Mouse (Mus musculus) kidney, postnatal 0 days (tissue): Measurements from ENCODE around the gene Plxna2. TPM values are rescaled to one million over a fixed set of nuclear protein-coding genes. Genes with fewer than 3 reads are reported as not detected.

Experiments used
- ATAC-seq: fragments of 200-750 bp; cut with Nextera tagmentation; replicated peaks from 2 replicates; pipeline ENCODE4 v1.8.0; 2017; ENCODE audit warnings: low read depth, moderate number of reproducible peaks, moderate TSS enrichment, moderate library complexity; ENCODE audit not compliant: low FRiP score
- DNase-seq: peaks from one replicate; pipeline ENCODE4 v3.0.0-alpha.2; 2016; ENCODE audit warnings: low spot score
- H3K27ac ChIP-seq: fragments of 300-500 bp; sonication (generic); 2 replicates; pipeline ENCODE4 v1.5.1; 2014; ENCODE audit warnings: mild to moderate bottlenecking
- H3K27me3 ChIP-seq: fragments of 300-500 bp; sonication (generic); 2 replicates; pipeline ENCODE4 v1.6.1; 2014; ENCODE audit warnings: low read length, mixed read lengths; ENCODE audit not compliant: insufficient read depth
- H3K36me3 ChIP-seq: fragments of 300-500 bp; sonication (generic); 2 replicates; pipeline ENCODE4 v1.6.1; 2014; ENCODE audit warnings: low read length, mixed read lengths; ENCODE audit not compliant: insufficient read depth
- H3K4me1 ChIP-seq: fragments of 300-500 bp; sonication (generic); replicated peaks from 2 replicates; pipeline ENCODE4 v1.6.1; 2014; ENCODE audit warnings: antibody characterized with exemption, low read length, mixed read lengths; ENCODE audit not compliant: insufficient read depth
- H3K4me2 ChIP-seq: fragments of 300-500 bp; sonication (generic); 2 replicates; pipeline ENCODE4 v1.6.1; 2014; ENCODE audit warnings: mild to moderate bottlenecking, low read length, moderate library complexity, mixed read lengths
- H3K4me3 ChIP-seq: fragments of 300-500 bp; sonication (generic); replicated peaks from 2 replicates; pipeline ENCODE4 v1.5.1; 2014; ENCODE audit warnings: low read depth, low read length
- H3K9ac ChIP-seq: fragments of 300-500 bp; sonication (generic); 2 replicates; pipeline ENCODE4 v1.6.1; 2014; ENCODE audit warnings: low read depth, low read length
- H3K9me3 ChIP-seq: fragments of 300-500 bp; sonication (generic); replicated peaks from 2 replicates; pipeline ENCODE4 v1.6.1; 2016; ENCODE audit warnings: low read length, inconsistent platforms, mixed read lengths
- CTCF ChIP-seq: IDR thresholded peaks from 2 replicates; pipeline ENCODE4 v1.5.1; 2016; ENCODE audit warnings: antibody characterized with exemption, low read depth, mild to moderate bottlenecking, moderate library complexity
- WGBS: fragments of 180-500 bp; shearing (Covaris S2); extraction: QIAGEN DNeasy Blood & Tissue Kit; methylation state at CpG from one replicate; pipeline ENCODE4 v1.1.7; 2014; 5-methylcytosine and 5-hydroxymethylcytosine counted together
- polyA plus RNA-seq: library from polyadenylated mRNA; unstranded; fragments of >200 nt; fragmentation: Nextera tagmentation; extraction: Ambion mirVana; gene quantifications from 2 replicates; pipeline ENCODE4 v1.2.1, GENCODE M21; 2015

The Plxna2 gene
- polyA plus RNA-seq, 1 experiment from 2014 or later, result 2.8 TPM

DNA sequence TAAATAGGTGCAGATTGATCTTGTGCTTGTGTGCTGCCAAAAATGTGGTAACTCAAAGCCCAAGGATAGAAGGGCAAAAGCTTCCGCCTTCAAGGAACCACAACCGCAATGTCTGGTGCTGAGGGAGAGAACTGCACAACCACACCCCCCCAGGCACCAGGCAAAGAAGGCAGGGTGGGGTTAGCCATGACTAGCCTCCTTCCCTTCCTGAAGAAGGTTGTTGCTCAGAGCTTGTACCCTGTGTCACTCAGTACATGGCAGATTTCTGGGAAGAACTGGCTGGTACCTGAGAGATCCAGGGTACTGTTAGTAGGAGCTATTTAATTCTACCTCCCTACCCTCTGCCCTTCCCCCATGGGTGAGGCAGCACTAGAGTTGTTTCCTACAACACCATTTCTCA is 8.1 kb downstream of the Plxna2 start:
- ATAC-seq, result no peak
- Histone ChIP-seq H3K4me3 (no peak overlapping the region), H3K4me1 (peaks cover 10% of the 10 kb centered on the region), H3K9me3 (no peaks in the 10 kb centered on the region), H3K27ac (no peak overlapping the region), H3K4me2 (no peak overlapping the region), H3K9ac (no peak overlapping the region), H3K36me3 (no peaks in the 10 kb centered on the region), H3K27me3 (no peaks in the 10 kb centered on the region)
- TF ChIP-seq CTCF, result no peak
- WGBS, result 88% methylated on average over 2 of the region's 2 CpGs
- no peak for DNase-seq

DNA sequence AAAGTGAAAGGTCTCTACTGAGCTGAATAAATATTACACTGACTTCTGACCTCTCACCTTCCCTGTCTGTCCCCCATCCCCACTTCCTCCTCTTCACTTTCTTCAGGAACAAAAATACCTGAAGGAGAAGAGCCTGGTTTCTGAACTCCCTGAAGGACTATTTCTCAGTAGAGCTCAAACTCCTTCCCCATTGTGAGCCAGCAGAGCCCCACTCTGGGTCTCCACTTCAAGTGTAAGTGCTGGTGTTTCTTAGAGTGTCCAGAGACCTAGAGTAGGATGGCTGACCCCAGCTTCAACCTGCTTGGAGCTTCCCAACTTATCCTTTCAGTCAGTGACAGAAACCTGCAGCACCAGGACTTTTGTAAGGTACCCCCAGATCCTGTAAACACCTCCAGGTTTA is 9.3 kb downstream of the Plxna2 start:
- no peak for TF ChIP-seq CTCF
- Histone ChIP-seq H3K4me3 (no peak overlapping the region), H3K36me3 (no peaks in the 10 kb centered on the region), H3K27ac (no peak overlapping the region), H3K27me3 (no peaks in the 10 kb centered on the region), H3K4me1 (peaks cover 9% of the 10 kb centered on the region), H3K4me2 (no peak overlapping the region), H3K9me3 (no peaks in the 10 kb centered on the region), H3K9ac (no peak overlapping the region)
- DNase-seq (no peak), ATAC-seq (no peak)

GRCm38 (mm10) chr1:194629135-194629689 is 11.2 kb downstream of the Plxna2 start:
- ATAC-seq (no peak), DNase-seq (no peak)
- Histone ChIP-seq H3K4me2 (no peak overlapping the region), H3K9me3 (no peaks in the 10 kb centered on the region), H3K4me1 (peaks cover 5% of the 10 kb centered on the region; the same call in 1 of the 2 replicates), H3K27ac (no peak overlapping the region), H3K9ac (no peak overlapping the region), H3K27me3 (no peaks in the 10 kb centered on the region), H3K36me3 (no peaks in the 10 kb centered on the region), H3K4me3 (no peak overlapping the region)
- TF ChIP-seq CTCF, result no peak
- WGBS, result 70% methylated on average over 2 of the region's 2 CpGs

DNA sequence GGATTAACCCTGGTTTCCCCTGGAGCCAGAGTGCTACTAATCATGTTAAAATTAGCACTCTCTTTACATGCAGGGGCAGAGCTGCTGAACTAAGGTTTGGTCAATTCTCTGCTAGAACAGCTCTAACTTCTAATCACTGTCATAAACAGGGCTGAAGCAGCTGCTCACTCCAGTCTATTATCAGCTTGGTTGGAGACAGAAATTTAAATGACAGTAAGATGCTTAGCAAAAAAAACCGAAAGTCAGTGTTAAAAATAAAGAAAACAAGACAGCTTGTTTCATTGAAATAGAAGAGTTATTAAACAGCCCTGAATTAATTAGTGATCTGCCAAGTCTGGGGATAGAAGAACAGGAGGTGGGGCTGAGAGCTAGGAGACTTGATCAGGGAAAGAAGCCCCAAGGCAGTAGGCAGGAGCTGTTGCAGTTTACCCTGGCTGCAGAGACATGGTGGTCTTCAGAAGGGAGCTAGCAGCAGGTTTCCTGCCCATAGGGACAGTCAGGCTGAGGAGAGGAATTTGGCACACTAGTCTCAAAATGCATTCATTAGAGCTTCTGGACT is 12.6 kb downstream of the Plxna2 start:
- Histone ChIP-seq H3K4me1 (0 out of 2 replicates have a peak, but pooled peaks cover 9% of the 10 kb centered on the region), H3K9me3 (no peaks in the 10 kb centered on the region), H3K9ac (no peak overlapping the region), H3K4me3 (no peak overlapping the region), H3K4me2 (no peak overlapping the region), H3K27me3 (no peaks in the 10 kb centered on the region), H3K27ac (no peak overlapping the region), H3K36me3 (no peaks in the 10 kb centered on the region)
- ATAC-seq (no peak), DNase-seq (no peak)
- TF ChIP-seq CTCF, result no peak
- WGBS, result 62% methylated on average over 1 of the region's 1 CpGs

DNA sequence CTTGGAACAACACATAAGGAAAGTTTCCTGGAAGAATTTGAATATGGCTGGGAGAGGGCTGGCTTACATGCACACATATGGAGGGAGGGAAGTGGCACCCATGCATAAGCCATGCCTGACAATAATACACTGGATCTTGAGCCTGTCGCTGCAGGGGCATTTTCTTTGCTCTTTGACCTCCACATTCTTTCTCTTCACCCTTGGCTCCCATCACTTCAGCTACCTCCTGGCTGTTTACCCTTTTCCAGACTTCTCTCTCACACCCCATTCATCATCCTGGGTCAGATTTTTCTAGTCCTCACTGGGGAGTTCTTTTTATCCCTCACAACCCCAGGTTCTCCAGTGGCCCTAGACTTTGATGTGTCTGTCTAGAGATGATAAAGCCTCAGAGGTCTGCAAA is 13.6 kb downstream of the Plxna2 start:
- TF ChIP-seq CTCF, result no peak
- no peaks in the 10 kb centered on the region for H3K27me3 ChIP-seq
- ATAC-seq, result no peak
- 0 out of 2 replicates have a peak, but pooled peaks cover 9% of the 10 kb centered on the region for H3K4me1 ChIP-seq
- no peak overlapping the region for H3K4me2 ChIP-seq
- H3K36me3 ChIP-seq, result no peaks in the 10 kb centered on the region
- no peak overlapping the region for H3K4me3 ChIP-seq
- H3K27ac ChIP-seq, result no peak overlapping the region
- 32% methylated on average over 1 of the region's 1 CpGs for WGBS
- DNase-seq, result no peak
- no peak overlapping the region for H3K9ac ChIP-seq
- no peaks in the 10 kb centered on the region for H3K9me3 ChIP-seq

DNA sequence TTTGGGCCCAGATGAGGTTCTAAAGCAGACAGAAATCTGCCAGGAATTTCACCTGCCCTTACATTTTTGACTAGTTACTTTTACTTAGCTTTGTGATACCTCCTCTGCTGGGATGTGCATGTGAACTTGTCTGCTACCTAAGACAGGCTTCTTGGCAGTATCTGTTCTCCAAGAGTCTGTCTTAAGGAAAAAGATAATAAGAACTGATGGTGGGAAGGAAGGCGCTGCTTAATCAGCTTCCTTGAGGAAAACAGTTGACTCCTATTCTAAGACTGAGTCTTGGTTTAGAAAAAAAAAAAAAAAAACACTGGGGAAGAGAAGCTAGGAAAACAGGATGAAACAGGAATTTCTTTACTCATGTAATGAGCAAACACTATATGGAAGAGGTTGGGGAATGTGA is 14.0 kb downstream of the Plxna2 start:
- Histone ChIP-seq H3K36me3 (no peaks in the 10 kb centered on the region), H3K9ac (no peak overlapping the region), H3K4me1 (0 out of 2 replicates have a peak, but pooled peaks cover 9% of the 10 kb centered on the region), H3K9me3 (no peaks in the 10 kb centered on the region), H3K27ac (no peak overlapping the region), H3K4me3 (no peak overlapping the region), H3K4me2 (no peak overlapping the region), H3K27me3 (no peaks in the 10 kb centered on the region)
- whole genome bisulfite sequencing, result 89% methylated on average over 1 of the region's 1 CpGs
- ATAC-seq (no peak), DNase-seq (no peak)
- no peak for TF ChIP-seq CTCF

DNA sequence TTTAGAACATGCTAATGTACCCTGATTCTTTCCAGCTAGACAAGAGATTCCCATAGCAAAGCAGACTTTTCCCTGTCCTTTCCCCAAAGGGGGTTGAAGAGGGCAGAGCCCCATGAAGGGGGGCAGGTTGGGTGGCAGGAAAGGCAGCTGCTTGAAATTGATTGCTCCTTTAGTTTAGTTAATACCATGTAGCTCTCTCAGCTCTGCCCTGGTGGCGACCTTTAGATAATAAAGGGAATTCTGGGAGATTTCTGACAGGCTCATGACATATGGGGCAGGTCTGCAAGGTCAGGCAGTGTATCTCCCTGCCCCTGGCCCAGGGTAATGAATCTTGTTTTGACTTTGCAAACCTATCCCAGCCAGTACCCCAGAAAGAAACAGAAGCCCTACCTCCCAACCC is 17.4 kb downstream of the Plxna2 start:
- Histone ChIP-seq H3K9me3 (no peaks in the 10 kb centered on the region), H3K9ac (no peak overlapping the region), H3K4me1 (0 out of 2 replicates have a peak, but pooled peaks cover 4% of the 10 kb centered on the region), H3K27ac (no peak overlapping the region), H3K4me2 (no peak overlapping the region), H3K27me3 (no peaks in the 10 kb centered on the region), H3K36me3 (no peaks in the 10 kb centered on the region), H3K4me3 (no peak overlapping the region)
- TF ChIP-seq CTCF, result no peak
- DNase-seq (no peak), ATAC-seq (no peak)
- 10% methylated on average over 1 of the region's 1 CpGs for WGBS
